Mouse (Mus musculus) retina, postnatal 7 days (tissue): ENCODE measurements around the gene Disp3.
A peak's percentile ranks its signal among the peaks of the same experiment; 100 is the strongest.

ENCODE experiments used
- DNase-seq: peaks from one replicate; pipeline ENCODE4 v3.0.0-alpha.2; 2012; ENCODE audit warnings: low read depth, low spot score

Gene Disp3

GRCm38 (mm10) chr4:148291080-148291479 lies 3.3 kb upstream of the Disp3 start:
- no peak for DNase-seq

GRCm38 (mm10) chr4:148288055-148288549 lies 337 bp upstream of the Disp3 start:
- DNase-seq: peak; percentile 92

- no peak for DNase-seq
Observed at GRCm38 (mm10) chr4:148287041-148287440, 724 bp downstream of the Disp3 start.

GRCm38 (mm10) chr4:148286226-148287031 lies 1.3 kb downstream of the Disp3 start:
- DNase-seq: no peak

GRCm38 (mm10) chr4:148284219-148284618 lies 3.5 kb downstream of the Disp3 start:
- no peak for DNase-seq

- DNase-seq: no peak
Observed at GRCm38 (mm10) chr4:148276816-148277491, 10.8 kb downstream of the Disp3 start.

- no peak for DNase-seq
Observed at GRCm38 (mm10) chr4:148274671-148275070, 13.1 kb downstream of the Disp3 start.

- no peak for DNase-seq
Observed at GRCm38 (mm10) chr4:148273229-148273628, 14.5 kb downstream of the Disp3 start.

GRCm38 (mm10) chr4:148271656-148272055 lies 16.1 kb downstream of the Disp3 start:
- DNase-seq: no peak

GRCm38 (mm10) chr4:148266973-148267507 lies 20.7 kb downstream of the Disp3 start:
- no peak for DNase-seq

GRCm38 (mm10) chr4:148259941-148260340 lies 27.8 kb downstream of the Disp3 start:
- DNase-seq: no peak

GRCm38 (mm10) chr4:148249341-148249740 lies 38.4 kb downstream of the Disp3 start:
- DNase-seq: no peak

- no peak for DNase-seq
Observed at GRCm38 (mm10) chr4:148240387-148240786, 47.4 kb downstream of the Disp3 start.

- no peak for DNase-seq
Observed at GRCm38 (mm10) chr4:148239474-148240130, 48.2 kb downstream of the Disp3 start.

- no peak for DNase-seq
Observed at GRCm38 (mm10) chr4:148238919-148239318, 48.8 kb downstream of the Disp3 start.

- DNase-seq: no peak
Observed at GRCm38 (mm10) chr4:148238218-148238617, 49.5 kb downstream of the Disp3 start.

GRCm38 (mm10) chr4:148236664-148237063 lies 51.1 kb downstream of the Disp3 start:
- DNase-seq: no peak

GRCm38 (mm10) chr4:148233061-148233460 lies 54.7 kb downstream of the Disp3 start:
- no peak for DNase-seq

GRCm38 (mm10) chr4:148232615-148233014 lies 55.1 kb downstream of the Disp3 start:
- DNase-seq: no peak

GRCm38 (mm10) chr4:148232124-148232523 lies 55.6 kb downstream of the Disp3 start:
- DNase-seq: no peak

GRCm38 (mm10) chr4:148229646-148230045 lies 58.1 kb downstream of the Disp3 start:
- DNase-seq: no peak

- DNase-seq: no peak
Observed at GRCm38 (mm10) chr4:148222983-148223382, 64.8 kb downstream of the Disp3 start.
